Mouse (Mus musculus) thymus, postnatal 10 days (tissue): ENCODE results near the gene Ucp3.

Experiments
- DNase-seq, 2 experiments: peaks; one replicate each; pipeline ENCODE4 v3.0.0; 2021; ENCODE audit warnings: low spot score in 2 of 2

The Ucp3 gene

GRCm38 (mm10) chr7:100472777-100473176 is at the start of gene Ucp3:
Ucp3 (plus strand) TSS chr7:100472990.
- DNase-seq: no peak

DNA sequence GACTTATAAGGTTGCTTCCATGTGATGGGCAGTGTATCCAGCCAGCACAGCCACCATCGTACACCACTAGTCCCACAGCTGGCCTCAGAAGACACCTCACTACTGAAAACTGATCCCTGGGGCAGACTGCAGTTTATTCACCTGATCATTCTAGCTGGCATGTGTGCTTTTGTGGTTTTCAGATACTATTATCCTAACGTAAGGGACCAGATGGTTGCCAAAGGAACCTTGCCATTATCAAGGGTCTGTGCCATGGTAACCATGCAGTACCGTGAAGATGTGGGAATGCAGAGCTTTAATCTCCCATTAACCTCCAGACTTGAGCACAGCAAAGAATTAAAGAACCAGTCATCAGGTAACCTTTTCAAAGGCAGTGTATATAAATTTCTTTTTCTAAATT is 47.0 kb upstream of the Ucp3 start:
- no peak for DNase-seq

GRCm38 (mm10) chr7:100429102-100429501 is 43.7 kb upstream of the Ucp3 start:
- peak; percentile 22 to 57 for DNase-seq

- no peak for DNase-seq
Measured at GRCm38 (mm10) chr7:100429911-100430310, 42.9 kb upstream of the Ucp3 start.

DNA sequence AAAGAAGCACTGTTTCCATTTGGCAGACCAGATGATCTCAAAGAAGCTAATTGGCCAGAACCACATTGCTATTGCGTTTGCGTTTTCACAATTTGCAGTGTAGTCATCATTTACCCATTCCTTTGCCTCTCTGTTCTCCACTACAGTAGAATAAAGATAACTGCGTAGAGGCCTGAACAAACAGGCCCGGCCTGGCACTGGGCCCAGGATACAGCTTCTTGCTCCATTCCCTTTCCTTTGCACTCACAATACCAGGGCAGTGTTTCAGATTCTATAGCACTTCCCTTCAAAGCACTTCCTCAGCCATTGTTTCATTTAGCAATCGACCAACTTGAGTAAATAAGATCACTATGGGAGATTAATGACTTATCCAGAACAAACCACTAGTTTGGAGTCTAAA is 41.7 kb upstream of the Ucp3 start:
- no peak for DNase-seq

DNA sequence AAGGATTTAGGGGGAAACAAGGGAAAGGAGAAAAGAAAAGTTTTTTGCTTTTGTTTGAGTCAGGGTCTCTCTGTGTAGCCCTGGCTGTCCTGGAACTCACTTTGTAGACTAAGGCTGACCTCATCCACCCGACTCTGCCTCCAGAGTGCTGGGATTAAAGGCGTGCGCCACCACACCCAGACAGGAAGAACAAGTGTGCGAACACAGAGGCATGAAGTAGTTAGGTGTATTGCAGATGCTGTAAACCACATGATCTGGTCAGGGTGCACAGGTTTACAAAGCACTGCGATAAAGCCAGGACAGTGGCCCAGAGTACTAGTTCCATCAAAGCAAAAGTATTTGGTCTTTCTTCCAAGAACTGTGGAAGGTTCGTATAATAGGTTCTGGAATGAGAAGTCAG is 39.5 kb upstream of the Ucp3 start:
- DNase-seq: no peak

DNA sequence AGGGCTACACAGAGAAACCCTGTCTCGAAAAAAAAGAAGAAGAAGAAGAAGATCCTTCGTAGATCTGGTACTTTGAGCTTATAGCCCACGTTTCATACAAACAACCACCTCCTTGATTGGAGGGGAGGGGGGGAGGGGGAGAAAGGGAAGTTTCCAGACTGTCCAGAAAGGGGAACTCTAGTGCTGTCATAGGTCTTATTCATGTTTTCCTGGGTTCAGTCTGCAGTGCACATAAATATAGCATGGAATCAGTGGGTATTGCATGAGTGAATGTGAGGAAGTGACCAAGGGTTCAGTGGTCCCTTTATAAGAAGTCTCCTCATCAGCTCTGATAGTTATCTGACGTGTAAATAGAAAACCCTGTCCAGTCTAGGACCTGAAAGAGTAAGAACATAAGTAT is 29.1 kb upstream of the Ucp3 start:
- DNase-seq: no peak

GRCm38 (mm10) chr7:100446271-100446670 is 26.5 kb upstream of the Ucp3 start:
- no peak for DNase-seq

- no peak for DNase-seq
Measured at GRCm38 (mm10) chr7:100448530-100448929, 24.3 kb upstream of the Ucp3 start.

GRCm38 (mm10) chr7:100448985-100449384 is 23.8 kb upstream of the Ucp3 start:
- no peak for DNase-seq

DNA sequence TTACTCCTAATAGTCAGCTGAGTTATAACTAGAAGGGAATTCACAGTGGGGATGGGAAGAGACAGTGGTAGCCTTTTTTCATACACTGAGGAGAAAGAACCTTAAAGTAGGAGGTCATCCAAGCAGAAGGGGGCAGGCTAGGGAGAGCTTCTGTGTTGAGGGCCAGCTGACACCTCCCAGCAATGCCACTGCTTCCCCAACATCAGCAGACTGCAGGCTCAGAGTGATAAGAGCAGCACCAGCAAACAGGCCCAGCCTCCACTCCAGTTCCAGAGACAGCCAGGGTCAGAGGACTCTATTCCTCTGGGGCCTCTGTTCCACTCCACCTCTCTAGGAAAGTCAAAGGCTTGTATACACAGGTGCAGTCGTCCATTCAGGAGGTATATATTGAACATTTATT is 14.6 kb upstream of the Ucp3 start:
- DNase-seq: no peak

GRCm38 (mm10) chr7:100459862-100460261 is 12.9 kb upstream of the Ucp3 start:
- no peak for DNase-seq

GRCm38 (mm10) chr7:100461621-100462151 is 11.1 kb upstream of the Ucp3 start:
- DNase-seq: no peak

GRCm38 (mm10) chr7:100463194-100463593 is 9.6 kb upstream of the Ucp3 start:
- no peak for DNase-seq

GRCm38 (mm10) chr7:100463757-100464156 is 9.0 kb upstream of the Ucp3 start:
- DNase-seq: no peak

DNA sequence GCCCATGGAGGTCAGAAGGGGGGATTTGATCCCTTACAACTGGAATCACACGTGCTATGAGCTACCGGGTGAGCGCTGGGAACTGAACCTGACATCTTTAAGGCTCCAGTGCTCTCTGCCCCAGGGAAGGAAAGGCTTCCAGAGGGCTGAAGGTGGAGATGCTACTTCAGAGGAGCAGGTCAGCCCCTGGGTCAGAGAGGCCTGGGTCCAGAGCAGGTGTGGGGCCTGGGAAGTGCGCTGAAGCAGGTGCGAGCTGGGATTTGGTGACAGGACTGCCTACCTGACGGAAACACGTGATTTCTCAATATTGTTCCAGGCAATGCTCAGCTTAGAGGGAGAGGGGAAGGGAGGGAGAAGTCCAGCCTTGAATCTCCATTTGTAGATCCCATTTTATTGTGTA is 8.5 kb upstream of the Ucp3 start:
- no peak for DNase-seq

DNA sequence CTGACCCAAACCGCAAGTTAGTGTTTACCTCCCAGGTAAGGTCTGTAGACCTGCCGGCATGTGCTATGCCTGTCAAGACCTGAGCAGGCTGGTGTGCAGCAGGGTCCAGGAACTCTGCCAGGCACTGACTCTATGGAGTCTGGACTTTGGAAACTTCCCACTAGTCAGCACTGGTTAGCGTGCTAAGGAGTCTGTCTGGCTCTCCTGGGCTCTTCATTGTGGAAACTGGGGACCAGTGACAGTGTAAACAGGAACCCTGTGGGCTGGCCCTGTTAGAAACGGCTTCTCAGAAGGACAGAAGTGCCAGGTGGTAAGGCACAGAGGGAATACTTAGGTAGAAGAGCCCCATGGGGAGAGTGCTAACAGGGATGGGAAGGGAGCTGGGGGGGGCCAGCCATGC is 7.5 kb upstream of the Ucp3 start:
- no peak for DNase-seq

DNA sequence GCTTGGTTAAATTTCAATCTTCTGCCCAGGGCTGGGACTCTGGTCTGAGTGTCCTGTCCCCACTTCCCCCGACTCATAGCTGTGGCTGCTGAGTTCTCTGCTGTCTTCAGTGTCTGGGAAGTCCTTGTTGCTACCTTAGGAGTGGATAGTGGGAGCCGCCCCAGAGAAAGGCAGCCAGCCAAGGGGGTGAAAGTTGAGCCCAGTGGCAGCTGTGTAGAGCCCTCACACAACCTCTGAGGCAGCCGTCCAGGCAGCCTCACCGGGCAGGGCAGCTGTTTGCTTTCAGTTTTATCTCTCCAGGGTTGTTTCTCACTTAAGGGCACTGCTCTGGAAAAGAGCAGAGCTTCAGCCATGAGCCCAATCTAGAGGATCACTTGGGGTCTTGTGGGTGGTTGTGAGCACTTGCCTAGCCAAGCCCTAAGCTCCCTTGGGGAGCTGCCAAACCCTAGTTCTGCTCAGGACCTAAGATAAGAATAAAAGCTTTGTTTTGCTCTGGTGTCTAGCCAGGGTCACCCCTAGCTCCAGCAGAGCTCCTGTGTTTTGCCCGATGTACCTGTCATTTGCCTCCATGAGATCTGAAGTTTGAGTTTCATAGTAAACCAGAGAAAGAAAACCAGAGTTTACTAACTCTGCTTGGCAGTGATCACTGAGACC is 7.0 kb upstream of the Ucp3 start:
- DNase-seq: no peak

DNA sequence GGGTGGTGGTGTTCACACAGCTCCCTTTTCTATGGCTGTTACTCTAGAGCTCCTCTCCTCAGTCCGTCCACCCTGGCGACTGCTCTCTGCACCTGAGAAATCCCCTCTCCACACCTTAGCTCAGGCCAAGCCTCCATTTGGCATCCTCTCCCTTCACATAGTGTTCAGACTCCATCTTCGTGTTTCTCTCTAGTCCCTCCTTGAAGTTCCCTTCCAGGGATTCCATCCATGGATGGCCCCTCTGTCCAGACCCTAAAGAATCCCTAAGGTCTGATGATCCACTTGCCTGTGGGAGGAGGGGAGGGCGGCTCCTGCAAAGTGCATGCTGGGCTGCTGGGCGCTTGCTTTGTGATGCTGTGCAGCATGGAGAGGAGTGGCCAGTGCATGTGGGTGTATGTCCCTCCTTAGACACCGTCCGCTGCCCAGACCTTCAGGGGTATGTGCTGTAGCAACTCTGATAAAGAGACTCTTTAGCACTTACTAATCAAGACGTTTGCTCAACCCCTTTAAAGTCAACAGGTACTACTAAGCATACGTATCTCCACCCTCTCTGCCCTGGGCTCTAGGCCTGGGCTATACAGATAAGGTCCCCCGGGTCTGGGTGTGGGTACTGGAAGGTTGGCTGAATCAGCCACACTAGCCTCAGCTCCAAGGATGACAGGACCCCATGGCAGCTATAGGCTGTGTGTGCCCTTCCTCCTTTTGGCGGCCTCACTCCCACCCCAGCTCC is 5.8 kb upstream of the Ucp3 start:
- no peak for DNase-seq

DNA sequence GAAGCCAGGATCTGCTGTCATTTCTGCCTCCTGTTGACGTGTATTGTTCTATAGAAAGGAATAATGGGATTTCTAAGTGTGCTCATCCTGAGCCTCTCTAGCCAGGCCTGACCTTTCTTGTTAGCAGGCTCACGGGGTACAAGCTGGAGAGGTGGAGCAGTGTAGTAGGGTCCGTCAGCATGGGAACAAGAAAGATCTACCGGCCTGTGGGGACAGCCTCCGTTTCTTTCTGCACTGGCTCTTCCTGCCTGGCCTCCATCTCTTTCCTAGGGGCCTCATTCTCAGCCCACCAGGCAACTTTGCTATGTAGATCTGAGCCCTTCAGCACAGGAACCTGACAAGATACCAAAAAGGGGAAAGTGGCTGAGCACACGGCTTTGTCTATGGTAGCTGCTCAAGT is 4.0 kb upstream of the Ucp3 start:
- DNase-seq: no peak

GRCm38 (mm10) chr7:100469502-100469901 is 3.3 kb upstream of the Ucp3 start:
- DNase-seq: no peak

GRCm38 (mm10) chr7:100470796-100471406 is 1.9 kb upstream of the Ucp3 start:
- no peak for DNase-seq

GRCm38 (mm10) chr7:100471407-100471797 is 1.4 kb upstream of the Ucp3 start:
- no peak for DNase-seq
